Mouse (Mus musculus): Measurements from ENCODE around the gene Gm773. TPM values are rescaled to one million over a fixed set of nuclear protein-coding genes. Genes with fewer than 3 reads are reported as not detected.
"Not testable (repeated sequence)": the region's sequence is repeated elsewhere in the genome, so short reads cannot be mapped to it uniquely, and the experiment has no call there.

The Gm773 gene
- polyA plus RNA-seq (2015; fragmentation: Nextera tagmentation; extraction: Ambion mirVana): not detected in 2 replicates

DNA sequence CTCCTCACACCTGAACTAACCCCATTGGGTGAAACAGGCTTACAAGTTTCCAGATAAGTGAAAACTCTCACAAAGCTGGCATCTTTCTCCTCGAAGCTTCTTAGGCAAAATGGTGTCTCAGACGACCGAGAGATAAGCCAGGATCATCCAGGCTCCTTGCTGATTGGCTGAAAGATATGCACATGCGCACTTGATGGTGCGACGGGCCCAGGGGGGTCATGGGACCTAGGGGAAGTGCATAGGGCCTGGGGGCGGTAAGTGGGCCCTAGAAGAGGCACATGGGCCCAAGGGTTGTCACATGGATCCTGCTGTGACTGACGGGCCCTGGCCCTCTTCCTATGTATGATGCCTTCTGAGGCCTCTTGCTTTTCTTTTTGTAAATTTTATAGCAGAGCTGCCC lies at the start of gene Gm773:
Gene Gm773, minus strand, starts transcription at position 111 of the 400 bp plus-strand sequence.
- Histone ChIP-seq H3K27ac (ENCODE audit: low read length) (no peak within 1 kb of the TSS), H3K4me2 (ENCODE audit: low read depth, low read length) (no peak within 1 kb of the TSS), H3K4me3 (ENCODE audit: low read length) (no peak within 1 kb of the TSS), H3K9ac (ENCODE audit: low read depth, low read length) (no peak within 1 kb of the TSS), H3K27me3 (replicated peaks; ENCODE audit: control insufficient read depth, insufficient read depth, low read length) (no peaks in the 10 kb centered on the region), H3K4me1 (ENCODE audit: control insufficient read depth, insufficient read depth, low read length) (no peaks in the 10 kb centered on the region), H3K36me3 (ENCODE audit: control insufficient read depth, insufficient read depth, low read length) (no peaks in the 10 kb centered on the region), H3K9me3 (ENCODE audit: control insufficient read depth, low read length) (no peaks in the 10 kb centered on the region)
- 86% methylated on average over 8 of the region's 8 CpGs for WGBS
- ATAC-seq: no peak

- H3K4me3 ChIP-seq (ENCODE audit: low read length); H3K27me3 ChIP-seq (replicated peaks; ENCODE audit: control insufficient read depth, insufficient read depth, low read length); H3K9ac ChIP-seq (ENCODE audit: low read depth, low read length); H3K4me1 ChIP-seq (ENCODE audit: control insufficient read depth, insufficient read depth, low read length); H3K27ac ChIP-seq (ENCODE audit: low read length); H3K36me3 ChIP-seq (ENCODE audit: control insufficient read depth, insufficient read depth, low read length); H3K4me2 ChIP-seq (ENCODE audit: low read depth, low read length); H3K9me3 ChIP-seq (ENCODE audit: control insufficient read depth, low read length): not testable (repeated sequence)
- WGBS: no CpG with 5 or more reads among the region's 1 CpGs
- peak; percentile 60; the same call in 1 of the 2 replicates for ATAC-seq
Measured at GRCm38 (mm10) chrX:56186449-56186848, 26.2 kb downstream of the Gm773 start.

GRCm38 (mm10) chrX:56151396-56151795 lies 61.3 kb downstream of the Gm773 start:
- H3K4me3 ChIP-seq (ENCODE audit: low read length): no peak overlapping the region
- WGBS: 97% methylated on average over 2 of the region's 2 CpGs
- no peaks in the 10 kb centered on the region for H3K4me1 ChIP-seq (ENCODE audit: control insufficient read depth, insufficient read depth, low read length)
- no peak for ATAC-seq
- no peak overlapping the region for H3K4me2 ChIP-seq (ENCODE audit: low read depth, low read length)
- no peaks in the 10 kb centered on the region for H3K9me3 ChIP-seq (ENCODE audit: control insufficient read depth, low read length)
- no peak overlapping the region for H3K27ac ChIP-seq (ENCODE audit: low read length)
- no peaks in the 10 kb centered on the region for H3K36me3 ChIP-seq (ENCODE audit: control insufficient read depth, insufficient read depth, low read length)
- no peak overlapping the region for H3K9ac ChIP-seq (ENCODE audit: low read depth, low read length)
- no peaks in the 10 kb centered on the region for H3K27me3 ChIP-seq (replicated peaks; ENCODE audit: control insufficient read depth, insufficient read depth, low read length)

Other genes starting within 250 kb of the Gm773 start
- 4.0 and 4.8 TPM in 2 replicates for gene 3830403N18Rik, start 76.3 kb downstream of the Gm773 start, polyA plus RNA-seq (2015; fragmentation: Nextera tagmentation; extraction: Ambion mirVana)
- gene Zfp449, start 133.5 kb upstream of the Gm773 start, polyA plus RNA-seq (2015; fragmentation: Nextera tagmentation; extraction: Ambion mirVana): 5.3 and 5.4 TPM in 2 replicates
- 4.4 and 4.9 TPM in 2 replicates for gene Smim10l2a, start 161.7 kb upstream of the Gm773 start, polyA plus RNA-seq (2015; fragmentation: Nextera tagmentation; extraction: Ambion mirVana)
- 2.0 and 2.8 TPM in 2 replicates for gene Gm2174, start 235.1 kb upstream of the Gm773 start, polyA plus RNA-seq (2015; fragmentation: Nextera tagmentation; extraction: Ambion mirVana)
- gene Ints6l, start 242.0 kb upstream of the Gm773 start, polyA plus RNA-seq (2015; fragmentation: Nextera tagmentation; extraction: Ambion mirVana): 21.0 and 21.4 TPM in 2 replicates

Data from intestine, embryonic 16.5 days (tissue).